Mouse (Mus musculus): ENCODE data around the gene Tent4b. TPM values are rescaled to one million over a fixed set of nuclear protein-coding genes. Genes with fewer than 3 reads are reported as not detected.

Tent4b gene
- polyA plus RNA-seq (2015; fragmentation: Nextera tagmentation; extraction: Ambion mirVana) = 3.3 and 3.4 TPM in 2 replicates

DNA sequence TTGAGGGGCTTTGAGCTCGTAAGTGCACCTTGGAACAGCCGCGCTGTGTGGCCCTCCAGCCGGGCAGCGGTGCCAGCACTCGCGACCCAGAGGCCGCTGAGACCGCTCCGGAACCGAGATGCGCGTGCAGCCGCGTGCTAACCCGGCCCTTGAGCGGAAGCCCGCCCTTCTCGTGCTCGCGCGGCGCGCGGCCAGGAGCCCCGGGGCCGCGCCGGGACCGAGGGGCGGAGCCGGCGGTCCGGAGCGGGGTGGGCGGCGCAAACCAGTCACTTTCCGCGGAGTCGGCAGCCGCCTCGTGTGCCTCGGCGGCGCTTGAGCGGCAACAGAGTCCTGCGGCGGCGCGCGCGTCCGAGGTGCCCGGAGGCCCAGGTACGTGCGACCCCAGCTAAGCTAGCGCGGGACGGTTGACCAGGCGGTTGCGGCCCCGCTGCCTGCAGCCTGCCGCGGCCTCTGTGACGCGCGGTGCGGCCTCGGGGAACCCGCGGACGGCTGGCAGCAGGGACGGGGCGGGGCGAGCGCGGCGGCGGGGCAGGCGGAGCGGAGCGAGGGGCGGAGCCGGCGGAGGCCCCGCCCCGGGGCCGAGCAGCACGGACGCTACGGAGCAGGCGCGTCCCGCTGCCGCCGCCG lies at the start of gene Tent4b:
Gene Tent4b (plus strand): TSS at position 269 of the 627 bp plus-strand sequence.
- peak within 1 kb of the TSS; percentile 99 for H3K4me2 ChIP-seq
- H3K4me1 ChIP-seq (replicated peaks) = peaks cover 46% of the 10 kb centered on the region
- H3K36me3 ChIP-seq (replicated peaks) = 0 out of 2 replicates have a peak, but pooled peaks cover 10% of the 10 kb centered on the region
- under 1% methylated on average over 79 of the region's 97 CpGs for WGBS (ENCODE audit: insufficient replicate concordance)
- H3K4me3 ChIP-seq (replicated peaks) = peak within 1 kb of the TSS; percentile 92
- H3K27ac ChIP-seq (replicated peaks) = peak within 1 kb of the TSS; percentile 95
- H3K9ac ChIP-seq = peak within 1 kb of the TSS; percentile 88
- H3K27me3 ChIP-seq = no peaks in the 10 kb centered on the region
- peak; percentile 92 for ATAC-seq (ENCODE audit: insufficient read depth)
- H3K9me3 ChIP-seq (replicated peaks) = no peaks in the 10 kb centered on the region

DNA sequence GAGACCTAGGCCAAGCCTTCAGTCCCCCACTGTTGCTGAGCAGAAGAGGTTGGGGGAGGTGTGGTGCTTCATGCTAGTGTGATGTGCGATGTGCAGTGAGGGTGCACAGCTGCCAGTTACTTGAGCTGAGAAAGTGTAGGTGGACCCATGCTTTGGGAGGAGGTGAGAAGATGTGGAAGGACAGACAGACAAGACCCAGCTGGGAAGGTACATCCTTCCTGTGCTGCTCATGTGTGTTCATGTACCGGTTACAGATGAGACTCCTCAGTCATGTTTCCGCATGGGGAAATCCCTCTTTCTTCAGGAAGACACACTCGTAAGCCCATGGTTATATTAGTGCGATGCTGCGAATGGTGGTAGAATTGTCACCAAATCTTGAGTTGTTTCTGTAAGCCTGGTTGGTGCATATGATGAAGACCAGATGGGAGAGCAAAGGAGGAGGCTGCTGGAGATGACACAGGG lies 48.1 kb upstream of the Tent4b start:
- no peak overlapping the region for H3K9ac ChIP-seq
- H3K36me3 ChIP-seq (replicated peaks) = peaks cover 65% of the 10 kb centered on the region
- no peaks in the 10 kb centered on the region for H3K27me3 ChIP-seq
- ATAC-seq (ENCODE audit: insufficient read depth) = no peak
- 88% methylated on average over 6 of the region's 6 CpGs for WGBS (ENCODE audit: insufficient replicate concordance)
- no peak overlapping the region for H3K4me2 ChIP-seq
- no peak overlapping the region for H3K4me3 ChIP-seq (replicated peaks)
- no peaks in the 10 kb centered on the region for H3K9me3 ChIP-seq (replicated peaks)
- H3K4me1 ChIP-seq (replicated peaks) = no peaks in the 10 kb centered on the region
- no peak overlapping the region for H3K27ac ChIP-seq (replicated peaks)

GRCm38 (mm10) chr8:88160237-88160995 lies 38.6 kb upstream of the Tent4b start:
- H3K36me3 ChIP-seq (replicated peaks) = peaks cover 73% of the 10 kb centered on the region
- H3K4me1 ChIP-seq (replicated peaks) = no peaks in the 10 kb centered on the region
- WGBS (ENCODE audit: insufficient replicate concordance) = 77% methylated on average over 10 of the region's 10 CpGs
- no peak for ATAC-seq (ENCODE audit: insufficient read depth)
- no peaks in the 10 kb centered on the region for H3K27me3 ChIP-seq
- no peak overlapping the region for H3K4me2 ChIP-seq
- H3K9me3 ChIP-seq (replicated peaks) = no peaks in the 10 kb centered on the region
- H3K9ac ChIP-seq = no peak overlapping the region
- no peak overlapping the region for H3K27ac ChIP-seq (replicated peaks)
- no peak overlapping the region for H3K4me3 ChIP-seq (replicated peaks)

DNA sequence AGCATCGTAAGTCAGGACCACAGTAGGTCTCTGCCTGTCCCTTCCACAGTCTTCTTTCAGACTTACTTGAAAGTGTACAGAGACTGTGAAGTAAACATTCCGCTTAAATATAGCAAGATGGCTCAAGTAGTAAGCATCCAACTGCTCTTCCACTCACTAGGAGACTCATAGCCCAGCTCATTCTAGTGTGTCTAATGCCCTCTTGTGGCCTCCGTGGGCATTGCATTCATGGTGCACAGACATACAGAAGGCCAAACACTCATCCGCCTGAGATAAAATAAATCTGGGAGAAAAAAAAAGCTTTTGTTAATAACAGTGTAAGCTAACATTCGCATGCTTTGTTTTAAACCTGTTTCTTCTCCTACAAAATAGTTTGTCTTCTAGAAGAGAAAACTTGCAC lies 37.6 kb upstream of the Tent4b start:
- Histone ChIP-seq H3K27ac (replicated peaks) (no peak overlapping the region), H3K4me1 (replicated peaks) (no peaks in the 10 kb centered on the region), H3K4me3 (replicated peaks) (no peak overlapping the region), H3K9ac (no peak overlapping the region), H3K27me3 (no peaks in the 10 kb centered on the region), H3K9me3 (replicated peaks) (no peaks in the 10 kb centered on the region), H3K4me2 (no peak overlapping the region), H3K36me3 (replicated peaks) (peaks cover 77% of the 10 kb centered on the region)
- peak; percentile 52; the same call in 1 of the 2 replicates for ATAC-seq (ENCODE audit: insufficient read depth)
- WGBS (ENCODE audit: insufficient replicate concordance) = 61% methylated on average over 5 of the region's 5 CpGs

DNA sequence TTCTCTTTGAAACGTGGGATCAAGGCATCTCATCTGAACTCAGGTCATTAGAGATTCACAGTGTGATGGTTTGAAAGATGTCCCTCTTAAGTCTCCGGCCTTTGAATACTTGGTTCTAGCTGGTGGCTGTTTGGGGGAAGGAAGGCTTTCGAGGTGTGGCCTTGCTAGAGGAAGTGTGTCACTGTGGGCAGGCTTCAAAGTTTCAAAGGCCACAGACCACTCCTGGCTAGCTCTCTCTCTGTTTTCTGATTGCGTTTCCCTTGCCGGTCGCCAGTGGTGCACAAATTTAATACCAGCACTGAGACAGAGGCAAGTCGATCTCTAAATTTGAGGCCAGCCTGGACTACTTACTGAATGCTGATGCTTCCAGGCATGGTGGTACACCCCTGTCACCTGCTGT lies 23.7 kb upstream of the Tent4b start:
- Histone ChIP-seq H3K36me3 (replicated peaks) (peaks cover 6% of the 10 kb centered on the region), H3K27me3 (no peaks in the 10 kb centered on the region), H3K4me2 (no peak overlapping the region), H3K27ac (replicated peaks) (no peak overlapping the region), H3K4me3 (replicated peaks) (no peak overlapping the region), H3K9ac (no peak overlapping the region), H3K9me3 (replicated peaks) (no peaks in the 10 kb centered on the region), H3K4me1 (replicated peaks) (peaks cover 4% of the 10 kb centered on the region; the same call in 1 of the 2 replicates)
- ATAC-seq (ENCODE audit: insufficient read depth) = no peak
- 54% methylated on average over 7 of the region's 7 CpGs for WGBS (ENCODE audit: insufficient replicate concordance)

- no peaks in the 10 kb centered on the region for H3K27me3 ChIP-seq
- peaks cover 4% of the 10 kb centered on the region; the same call in 1 of the 2 replicates for H3K4me1 ChIP-seq (replicated peaks)
- 64% methylated on average over 8 of the region's 8 CpGs for WGBS (ENCODE audit: insufficient replicate concordance)
- no peak overlapping the region for H3K4me2 ChIP-seq
- H3K9me3 ChIP-seq (replicated peaks) = no peaks in the 10 kb centered on the region
- no peak overlapping the region for H3K4me3 ChIP-seq (replicated peaks)
- no peak overlapping the region for H3K9ac ChIP-seq
- H3K36me3 ChIP-seq (replicated peaks) = no peaks in the 10 kb centered on the region
- ATAC-seq (ENCODE audit: insufficient read depth) = no peak
- H3K27ac ChIP-seq (replicated peaks) = no peak overlapping the region
Measured at GRCm38 (mm10) chr8:88177291-88177690, 21.7 kb upstream of the Tent4b start.

- Histone ChIP-seq H3K27ac (replicated peaks) (no peak overlapping the region), H3K4me1 (replicated peaks) (no peaks in the 10 kb centered on the region), H3K4me3 (replicated peaks) (no peak overlapping the region), H3K4me2 (no peak overlapping the region), H3K27me3 (no peaks in the 10 kb centered on the region), H3K36me3 (replicated peaks) (no peaks in the 10 kb centered on the region), H3K9ac (no peak overlapping the region), H3K9me3 (replicated peaks) (no peaks in the 10 kb centered on the region)
- 56% methylated on average over 2 of the region's 2 CpGs for WGBS (ENCODE audit: insufficient replicate concordance)
- no peak for ATAC-seq (ENCODE audit: insufficient read depth)
Measured at GRCm38 (mm10) chr8:88183121-88183520, 15.9 kb upstream of the Tent4b start.

GRCm38 (mm10) chr8:88184914-88185313 lies 14.1 kb upstream of the Tent4b start:
- no peak for ATAC-seq (ENCODE audit: insufficient read depth)
- H3K4me1 ChIP-seq (replicated peaks) = no peaks in the 10 kb centered on the region
- no peak overlapping the region for H3K4me3 ChIP-seq (replicated peaks)
- H3K9ac ChIP-seq = no peak overlapping the region
- no peaks in the 10 kb centered on the region for H3K9me3 ChIP-seq (replicated peaks)
- H3K36me3 ChIP-seq (replicated peaks) = no peaks in the 10 kb centered on the region
- no peak overlapping the region for H3K4me2 ChIP-seq
- H3K27me3 ChIP-seq = no peaks in the 10 kb centered on the region
- 64% methylated on average over 1 of the region's 1 CpGs for WGBS (ENCODE audit: insufficient replicate concordance)
- H3K27ac ChIP-seq (replicated peaks) = no peak overlapping the region

DNA sequence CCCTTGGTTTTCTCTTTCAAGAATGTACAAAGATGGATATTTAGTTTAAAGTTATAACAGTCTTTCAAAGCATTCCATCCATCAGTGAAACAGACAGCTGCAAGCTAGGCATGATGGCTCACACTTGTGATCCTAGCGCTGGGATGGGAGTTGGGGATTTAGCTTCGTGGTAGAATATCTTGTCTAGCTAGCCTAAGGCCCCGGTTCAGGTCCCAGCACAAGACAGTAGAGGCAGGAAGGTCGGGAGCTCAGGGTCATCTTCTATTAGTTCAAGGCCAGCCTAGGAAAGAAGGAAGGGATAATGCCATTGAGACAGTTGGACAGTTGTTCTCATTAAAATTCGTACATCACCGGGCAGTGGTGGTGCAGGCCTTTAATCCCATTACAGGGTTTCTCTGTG lies 13.3 kb upstream of the Tent4b start:
- Histone ChIP-seq H3K27me3 (no peaks in the 10 kb centered on the region), H3K4me2 (no peak overlapping the region), H3K9ac (no peak overlapping the region), H3K4me1 (replicated peaks) (no peaks in the 10 kb centered on the region), H3K36me3 (replicated peaks) (no peaks in the 10 kb centered on the region), H3K27ac (replicated peaks) (no peak overlapping the region), H3K4me3 (replicated peaks) (no peak overlapping the region), H3K9me3 (replicated peaks) (no peaks in the 10 kb centered on the region)
- no peak for ATAC-seq (ENCODE audit: insufficient read depth)
- 71% methylated on average over 6 of the region's 6 CpGs for WGBS (ENCODE audit: insufficient replicate concordance)

GRCm38 (mm10) chr8:88197328-88197727 lies 1.7 kb upstream of the Tent4b start:
- 33% methylated on average over 3 of the region's 3 CpGs for WGBS (ENCODE audit: insufficient replicate concordance)
- Histone ChIP-seq H3K27me3 (no peaks in the 10 kb centered on the region), H3K27ac (replicated peaks) (no peak overlapping the region), H3K9ac (no peak overlapping the region), H3K36me3 (replicated peaks) (0 out of 2 replicates have a peak, but pooled peaks cover 3% of the 10 kb centered on the region), H3K4me1 (replicated peaks) (peaks cover 36% of the 10 kb centered on the region), H3K4me3 (replicated peaks) (no peak overlapping the region), H3K9me3 (replicated peaks) (no peaks in the 10 kb centered on the region), H3K4me2 (no peak overlapping the region)
- ATAC-seq (ENCODE audit: insufficient read depth) = no peak

DNA sequence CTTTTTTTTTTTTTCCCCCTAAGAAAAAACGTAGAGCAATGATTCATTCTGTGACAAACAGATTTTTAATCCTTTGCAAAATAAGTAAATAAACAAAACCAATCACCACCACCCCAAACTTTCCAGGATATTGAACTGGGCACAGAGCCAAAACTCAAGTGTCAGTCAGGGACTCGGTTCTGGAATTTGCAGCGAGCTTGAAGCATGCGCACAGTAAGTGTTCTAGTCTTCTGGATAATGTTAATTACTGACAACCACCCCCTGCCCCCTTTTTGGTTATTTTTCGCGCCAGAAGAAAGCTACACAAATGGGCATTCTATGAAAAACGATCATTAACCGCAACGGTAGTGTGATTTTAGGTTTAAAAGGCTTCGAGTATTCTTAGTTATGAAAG lies 465 bp upstream of the Tent4b start:
- peak overlapping the region; percentile 99 for H3K4me2 ChIP-seq
- 0 out of 2 replicates have a peak, but pooled peaks cover 8% of the 10 kb centered on the region for H3K36me3 ChIP-seq (replicated peaks)
- H3K4me3 ChIP-seq (replicated peaks) = peak overlapping the region; percentile 92
- no peaks in the 10 kb centered on the region for H3K27me3 ChIP-seq
- H3K9ac ChIP-seq = peak overlapping the region; percentile 88
- H3K27ac ChIP-seq (replicated peaks) = peak overlapping the region; percentile 95
- WGBS (ENCODE audit: insufficient replicate concordance) = 2% methylated on average over 10 of the region's 10 CpGs
- peaks cover 43% of the 10 kb centered on the region for H3K4me1 ChIP-seq (replicated peaks)
- H3K9me3 ChIP-seq (replicated peaks) = no peaks in the 10 kb centered on the region
- ATAC-seq (ENCODE audit: insufficient read depth) = no peak

Measured in liver, embryonic 15.5 days (tissue).